Mouse (Mus musculus): ENCODE measurements around the gene Thada. TPM values are rescaled to one million over a fixed set of nuclear protein-coding genes. Genes with fewer than 3 reads are reported as not detected.

Gene Thada
- polyA plus RNA-seq, 2 experiments = 9.1 to 9.7 TPM

GRCm38 (mm10) chr17:84358951-84359644, 106.9 kb downstream of the Thada start:
- H3K9ac ChIP-seq (ENCODE audit: low read depth, low read length, severe bottlenecking) = no peak overlapping the region
- no peaks in the 10 kb centered on the region for H3K9me3 ChIP-seq (ENCODE audit: control insufficient read depth, low read length)
- ATAC-seq (ENCODE audit: low FRiP score, low read depth) = no peak
- no peak for DNase-seq (ENCODE audit: low spot score)
- H3K4me2 ChIP-seq (replicated peaks; ENCODE audit: low read depth, low read length, severe bottlenecking) = no peak overlapping the region
- no peak for TF ChIP-seq POLR2A (IDR thresholded peaks at IDR 0.05; ENCODE audit: borderline replicate concordance, extremely low read depth, insufficient read depth, insufficient read length)
- peaks cover 10% of the 10 kb centered on the region for H3K4me1 ChIP-seq (ENCODE audit: control insufficient read depth, insufficient read depth, low read length)
- peaks cover 19% of the 10 kb centered on the region; the same call in 1 of the 2 replicates for H3K36me3 ChIP-seq (ENCODE audit: control insufficient read depth, insufficient read depth, low read length)
- H3K27me3 ChIP-seq (ENCODE audit: control insufficient read depth, insufficient read depth, low read length) = no peaks in the 10 kb centered on the region
- no peak overlapping the region for H3K27ac ChIP-seq (replicated peaks; ENCODE audit: low read depth, low read length)
- H3K4me3 ChIP-seq (replicated peaks; ENCODE audit: low read length) = no peak overlapping the region
- 88% methylated on average over 10 of the region's 10 CpGs for WGBS

GRCm38 (mm10) chr17:84357776-84358175, 108.2 kb downstream of the Thada start:
- no peaks in the 10 kb centered on the region for H3K4me1 ChIP-seq (ENCODE audit: control insufficient read depth, insufficient read depth, low read length)
- no peaks in the 10 kb centered on the region for H3K9me3 ChIP-seq (ENCODE audit: control insufficient read depth, low read length)
- peaks cover 17% of the 10 kb centered on the region; the same call in 1 of the 2 replicates for H3K36me3 ChIP-seq (ENCODE audit: control insufficient read depth, insufficient read depth, low read length)
- no peak overlapping the region for H3K9ac ChIP-seq (ENCODE audit: low read depth, low read length, severe bottlenecking)
- ATAC-seq (ENCODE audit: low FRiP score, low read depth) (no peak), DNase-seq (ENCODE audit: low spot score) (no peak)
- H3K4me3 ChIP-seq (replicated peaks; ENCODE audit: low read length) = no peak overlapping the region
- H3K27ac ChIP-seq (replicated peaks; ENCODE audit: low read depth, low read length) = no peak overlapping the region
- no peak for TF ChIP-seq POLR2A (IDR thresholded peaks at IDR 0.05; ENCODE audit: borderline replicate concordance, extremely low read depth, insufficient read depth, insufficient read length)
- H3K4me2 ChIP-seq (replicated peaks; ENCODE audit: low read depth, low read length, severe bottlenecking) = no peak overlapping the region
- H3K27me3 ChIP-seq (ENCODE audit: control insufficient read depth, insufficient read depth, low read length) = no peaks in the 10 kb centered on the region
- WGBS = 86% methylated on average over 8 of the region's 8 CpGs

GRCm38 (mm10) chr17:84356056-84356887, 109.7 kb downstream of the Thada start:
- WGBS = 77% methylated on average over 8 of the region's 8 CpGs
- H3K27ac ChIP-seq (replicated peaks; ENCODE audit: low read depth, low read length) = no peak overlapping the region
- ATAC-seq (ENCODE audit: low FRiP score, low read depth) = no peak; the same call in 1 of the 2 replicates
- DNase-seq (ENCODE audit: low spot score) = no peak
- no peaks in the 10 kb centered on the region for H3K9me3 ChIP-seq (ENCODE audit: control insufficient read depth, low read length)
- no peak overlapping the region for H3K9ac ChIP-seq (ENCODE audit: low read depth, low read length, severe bottlenecking)
- no peaks in the 10 kb centered on the region for H3K27me3 ChIP-seq (ENCODE audit: control insufficient read depth, insufficient read depth, low read length)
- no peak for TF ChIP-seq POLR2A (IDR thresholded peaks at IDR 0.05; ENCODE audit: borderline replicate concordance, extremely low read depth, insufficient read depth, insufficient read length)
- no peak overlapping the region for H3K4me2 ChIP-seq (replicated peaks; ENCODE audit: low read depth, low read length, severe bottlenecking)
- H3K4me1 ChIP-seq (ENCODE audit: control insufficient read depth, insufficient read depth, low read length) = no peaks in the 10 kb centered on the region
- peaks cover 17% of the 10 kb centered on the region; the same call in 1 of the 2 replicates for H3K36me3 ChIP-seq (ENCODE audit: control insufficient read depth, insufficient read depth, low read length)
- no peak overlapping the region for H3K4me3 ChIP-seq (replicated peaks; ENCODE audit: low read length)

GRCm38 (mm10) chr17:84355006-84355405, 111.0 kb downstream of the Thada start:
- no peaks in the 10 kb centered on the region for H3K4me1 ChIP-seq (ENCODE audit: control insufficient read depth, insufficient read depth, low read length)
- TF ChIP-seq POLR2A (IDR thresholded peaks at IDR 0.05; ENCODE audit: borderline replicate concordance, extremely low read depth, insufficient read depth, insufficient read length) = no peak
- no peak overlapping the region for H3K9ac ChIP-seq (ENCODE audit: low read depth, low read length, severe bottlenecking)
- WGBS = 94% methylated on average over 3 of the region's 3 CpGs
- H3K27me3 ChIP-seq (ENCODE audit: control insufficient read depth, insufficient read depth, low read length) = no peaks in the 10 kb centered on the region
- no peak for ATAC-seq (ENCODE audit: low FRiP score, low read depth)
- H3K9me3 ChIP-seq (ENCODE audit: control insufficient read depth, low read length) = no peaks in the 10 kb centered on the region
- no peak overlapping the region for H3K4me2 ChIP-seq (replicated peaks; ENCODE audit: low read depth, low read length, severe bottlenecking)
- no peak for DNase-seq (ENCODE audit: low spot score)
- no peak overlapping the region for H3K4me3 ChIP-seq (replicated peaks; ENCODE audit: low read length)
- H3K36me3 ChIP-seq (ENCODE audit: control insufficient read depth, insufficient read depth, low read length) = peaks cover 17% of the 10 kb centered on the region; the same call in 1 of the 2 replicates
- H3K27ac ChIP-seq (replicated peaks; ENCODE audit: low read depth, low read length) = no peak overlapping the region

- ATAC-seq (ENCODE audit: low FRiP score, low read depth) (no peak), DNase-seq (ENCODE audit: low spot score) (no peak)
- Histone ChIP-seq H3K4me2 (replicated peaks; ENCODE audit: low read depth, low read length, severe bottlenecking) (no peak overlapping the region), H3K4me1 (ENCODE audit: control insufficient read depth, insufficient read depth, low read length) (no peaks in the 10 kb centered on the region), H3K27ac (replicated peaks; ENCODE audit: low read depth, low read length) (no peak overlapping the region), H3K27me3 (ENCODE audit: control insufficient read depth, insufficient read depth, low read length) (no peaks in the 10 kb centered on the region), H3K9ac (ENCODE audit: low read depth, low read length, severe bottlenecking) (no peak overlapping the region), H3K36me3 (ENCODE audit: control insufficient read depth, insufficient read depth, low read length) (0 out of 2 replicates have a peak, but pooled peaks cover 12% of the 10 kb centered on the region), H3K9me3 (ENCODE audit: control insufficient read depth, low read length) (no peaks in the 10 kb centered on the region), H3K4me3 (replicated peaks; ENCODE audit: low read length) (no peak overlapping the region)
- WGBS = 85% methylated on average over 5 of the region's 5 CpGs
- TF ChIP-seq POLR2A (IDR thresholded peaks at IDR 0.05; ENCODE audit: borderline replicate concordance, extremely low read depth, insufficient read depth, insufficient read length) = no peak
Observed at GRCm38 (mm10) chr17:84353902-84354311, 112.1 kb downstream of the Thada start.
